Mouse (Mus musculus) thymus, postnatal 0 days (tissue): ENCODE data around the gene Gna11. TPM values are rescaled to one million over a fixed set of nuclear protein-coding genes. Genes with fewer than 3 reads are reported as not detected.

Experiments used
- DNase-seq: peaks from one replicate; pipeline ENCODE4 v3.0.0-alpha.2; 2015; ENCODE audit warnings: low spot score
- polyA plus RNA-seq: library from polyadenylated mRNA; unstranded; fragments of >200 nt; fragmentation: Nextera tagmentation; extraction: Ambion mirVana; gene quantifications from 2 replicates; pipeline ENCODE4 v1.2.1, GENCODE M21; 2015

The Gna11 gene
- polyA plus RNA-seq, 1 experiment from 2014 or later, result 30.0 TPM

DNA sequence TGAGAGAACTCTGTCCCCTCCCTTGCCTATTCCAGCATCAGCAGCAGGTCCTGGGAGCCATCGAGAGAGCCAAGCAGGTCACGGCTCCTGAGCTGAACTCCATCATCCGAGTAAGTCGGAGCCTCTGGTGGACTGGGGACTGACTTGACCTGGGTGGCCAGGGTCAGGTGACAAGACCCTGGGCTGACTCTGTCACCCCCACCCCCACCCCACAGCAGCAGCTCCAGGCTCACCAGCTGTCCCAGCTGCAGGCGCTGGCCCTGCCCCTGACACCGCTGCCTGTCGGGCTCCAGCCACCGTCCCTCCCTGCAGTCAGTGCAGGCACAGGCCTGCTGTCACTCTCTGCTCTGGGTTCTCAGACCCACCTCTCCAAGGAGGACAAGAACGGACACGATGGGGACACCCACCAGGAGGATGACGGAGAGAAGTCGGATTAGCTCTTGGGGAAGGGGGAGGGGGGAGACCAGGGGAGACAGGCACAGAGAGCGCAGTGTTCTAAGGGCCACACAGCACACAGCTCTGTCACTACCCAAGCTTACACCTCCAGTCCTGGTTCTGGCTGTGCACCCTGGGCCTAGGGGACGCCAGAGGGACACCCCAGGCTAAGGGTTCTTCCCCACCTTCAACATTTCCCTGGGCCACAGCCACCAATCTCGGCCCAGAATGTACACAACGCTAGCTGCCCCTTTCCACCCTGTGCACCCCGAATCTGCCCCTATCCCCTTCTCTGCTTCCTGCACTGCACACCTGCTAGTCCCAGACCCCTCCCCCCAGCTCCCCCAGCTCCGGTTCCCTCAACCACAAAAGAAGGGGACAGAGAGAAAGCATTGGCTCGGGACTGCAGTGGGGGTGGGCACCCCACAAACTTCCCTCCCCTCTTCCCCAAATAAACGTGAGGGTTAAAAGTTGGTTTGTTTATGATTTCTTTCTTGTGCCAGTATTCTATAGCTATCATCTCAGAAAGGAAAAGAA, 20.6 kb upstream of the Gna11 start:
- peak; percentile 69 for DNase-seq

DNA sequence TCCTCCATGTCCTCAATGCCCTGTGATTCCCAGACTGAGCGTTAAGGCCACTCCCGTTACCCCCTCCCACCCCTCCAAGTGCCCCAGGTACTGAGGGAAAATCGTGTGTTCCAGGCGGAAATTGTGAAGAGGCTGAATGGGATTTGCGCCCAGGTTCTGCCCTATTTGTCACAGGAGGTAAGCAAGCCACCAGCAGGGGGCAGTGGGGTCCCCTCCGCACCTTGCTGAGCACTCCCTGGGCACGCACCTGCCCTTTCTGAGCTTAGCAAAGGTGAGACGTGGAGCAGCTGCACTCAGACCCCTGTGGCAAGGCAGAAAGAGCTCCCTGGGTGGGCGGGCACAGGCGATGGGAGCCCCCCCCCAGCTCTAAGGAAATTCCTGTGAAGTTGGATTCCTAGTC, 19.7 kb upstream of the Gna11 start:
- DNase-seq, result peak; percentile 82

- DNase-seq, result no peak
Observed at GRCm38 (mm10) chr10:81564216-81564615, 19.2 kb upstream of the Gna11 start.

- no peak for DNase-seq
Observed at GRCm38 (mm10) chr10:81563481-81563880, 18.5 kb upstream of the Gna11 start.

DNA sequence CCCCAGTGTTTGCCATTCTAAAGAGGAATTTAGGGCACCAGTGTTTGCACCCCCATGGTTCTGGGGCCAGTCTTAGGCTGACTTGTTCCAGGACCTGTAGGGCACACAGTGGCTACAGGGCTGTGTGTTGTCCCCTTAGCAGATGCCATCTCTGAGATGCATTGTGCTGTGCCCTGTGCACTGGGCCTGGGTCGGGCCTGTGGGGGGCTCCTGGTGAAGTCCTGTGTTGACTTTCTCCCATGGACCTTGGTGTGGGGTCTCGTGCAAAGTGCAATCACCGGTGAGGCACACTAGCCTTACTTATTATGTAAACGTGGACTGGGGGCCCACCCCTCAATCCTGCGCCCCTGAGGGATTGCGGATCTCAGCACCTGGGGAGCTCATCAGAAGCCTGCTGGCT, 17.4 kb upstream of the Gna11 start:
- DNase-seq, result no peak

DNA sequence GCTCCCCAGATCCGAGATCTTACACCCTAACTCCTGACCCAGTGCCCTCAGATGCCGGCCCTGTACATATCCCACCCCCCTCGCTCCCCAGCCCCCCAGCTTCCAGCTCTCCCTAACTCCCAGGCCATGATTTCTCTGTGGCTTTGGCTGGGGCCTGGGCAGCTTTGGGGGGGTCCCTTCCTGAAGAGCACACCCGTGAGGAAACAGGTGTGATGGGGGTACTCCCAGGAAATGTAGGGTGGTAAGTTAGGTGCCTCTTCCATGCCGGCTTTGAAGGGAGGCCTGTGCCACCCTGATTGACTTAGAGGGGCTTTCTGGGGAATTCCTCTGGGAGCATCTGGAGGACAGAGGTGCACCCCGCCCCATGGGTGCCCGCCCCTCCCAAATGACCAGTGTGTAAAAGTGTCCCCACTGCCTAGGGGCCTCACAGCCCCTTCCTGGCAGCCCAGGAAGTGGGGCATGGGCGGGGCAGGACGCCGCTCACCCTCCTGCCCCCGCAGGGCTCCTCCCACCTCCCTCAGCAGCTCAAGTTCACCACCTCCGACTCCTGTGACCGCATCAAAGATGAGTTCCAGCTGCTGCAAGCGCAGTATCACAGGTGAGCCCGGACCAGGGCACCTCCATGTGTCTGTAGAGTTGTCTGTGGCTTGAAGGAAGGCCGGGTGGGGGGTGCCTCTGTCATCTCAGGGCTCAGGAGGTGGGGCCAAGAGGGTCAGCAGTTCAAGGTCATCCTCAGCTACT, 15.9 kb upstream of the Gna11 start:
- DNase-seq, result peak; percentile 96

GRCm38 (mm10) chr10:81559627-81560539, 14.9 kb upstream of the Gna11 start:
- peak; percentile 79 for DNase-seq

GRCm38 (mm10) chr10:81559163-81559626, 14.2 kb upstream of the Gna11 start, which contains the start of gene Aes:
Gene Aes (plus strand): TSS chr10:81559488.
- DNase-seq, result peak; percentile 73

- DNase-seq, result no peak
Observed at GRCm38 (mm10) chr10:81557491-81557890, 12.5 kb upstream of the Gna11 start.

GRCm38 (mm10) chr10:81556282-81556681, 11.3 kb upstream of the Gna11 start:
- DNase-seq, result no peak

GRCm38 (mm10) chr10:81553807-81554755, 9.1 kb upstream of the Gna11 start:
- no peak for DNase-seq

DNA sequence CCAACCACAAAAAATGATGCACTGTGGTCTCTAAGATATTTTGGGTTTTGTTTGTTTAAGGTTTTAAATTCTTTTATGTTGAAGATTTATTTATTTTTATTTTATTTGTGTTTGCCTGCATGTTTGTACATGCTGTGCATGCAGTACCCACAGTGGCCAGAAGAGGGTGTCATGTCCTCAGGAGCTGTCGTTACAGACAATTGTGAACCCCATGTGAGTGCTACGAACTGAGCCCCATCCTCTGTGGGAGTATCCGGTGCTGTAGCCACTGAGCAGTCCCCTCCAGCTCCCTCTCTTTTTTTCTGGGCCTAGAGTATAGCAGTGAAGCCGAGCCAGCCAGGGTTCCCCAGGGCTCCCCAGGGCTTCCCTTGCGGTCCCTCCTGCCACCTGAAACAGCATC, 8.2 kb upstream of the Gna11 start:
- DNase-seq, result peak; percentile 53

- peak; percentile 94 for DNase-seq
Observed at GRCm38 (mm10) chr10:81551597-81552102, 6.7 kb upstream of the Gna11 start.

- peak; percentile 75 for DNase-seq
Observed at GRCm38 (mm10) chr10:81550257-81550656, 5.3 kb upstream of the Gna11 start.

DNA sequence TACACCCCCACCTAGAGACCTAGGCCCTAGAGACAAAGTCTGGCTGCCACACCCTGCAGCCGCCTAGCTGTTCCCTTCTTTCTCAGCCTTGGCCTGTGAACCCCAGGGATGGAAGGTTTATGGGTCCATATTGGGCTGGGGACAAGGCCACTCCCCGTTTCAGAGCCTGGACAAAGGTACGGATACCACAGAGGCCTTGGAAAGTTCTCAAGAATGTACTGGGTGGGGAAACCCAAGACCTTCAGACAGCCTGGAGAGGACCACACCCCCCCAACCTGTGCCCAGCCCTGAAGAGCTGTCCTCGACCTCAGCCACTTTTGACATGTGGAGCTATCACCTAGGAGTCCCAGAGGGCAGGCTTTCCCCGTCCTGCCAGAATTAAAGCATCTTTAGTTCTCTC, 4.0 kb upstream of the Gna11 start:
- no peak for DNase-seq

- no peak for DNase-seq
Observed at GRCm38 (mm10) chr10:81546788-81547571, 2.0 kb upstream of the Gna11 start.

- no peak for DNase-seq
Observed at GRCm38 (mm10) chr10:81546332-81546731, 1.3 kb upstream of the Gna11 start.

- DNase-seq, result no peak
Observed at GRCm38 (mm10) chr10:81544296-81545160, 462 bp downstream of the Gna11 start.
